8 mouse cellular contexts compared by ENCODE assay signal in the genomic region with DNA sequence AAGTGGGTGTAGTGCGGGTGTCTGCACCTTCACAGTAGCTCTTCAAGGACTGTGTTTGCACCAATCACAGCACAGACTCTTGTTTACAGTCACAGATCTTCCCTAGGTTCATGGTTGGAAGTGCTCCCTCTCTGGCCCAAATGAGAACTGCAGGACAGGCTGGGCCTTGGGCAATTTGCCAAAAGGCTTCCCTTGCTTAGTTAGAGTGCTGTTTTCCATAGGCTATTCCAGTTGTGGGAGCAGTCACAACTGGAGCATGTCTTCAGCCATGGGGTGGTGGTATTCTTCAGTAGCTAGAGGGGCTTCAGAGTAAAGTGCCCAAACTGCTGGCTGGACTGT. TPM values are rescaled to one million over a fixed set of nuclear protein-coding genes. Genes with fewer than 3 reads are reported as not detected.
DNase-seq lines count a peak whose midpoint lies in the region; ATAC-seq and TF ChIP-seq lines count a peak whose summit lies in the region.

No protein-coding gene starts in this region.

- H3K4me2 ChIP-seq in hindbrain, embryonic 16.5 days (ENCODE audit: low read length), result no peak overlapping the region

- H3K27ac ChIP-seq in hindbrain, embryonic 16.5 days (ENCODE audit: low read depth, low read length), result no peak overlapping the region

- no peaks in the 10 kb centered on the region for H3K9me3 ChIP-seq in hindbrain, embryonic 16.5 days (ENCODE audit: control insufficient read depth, low read length)

- H3K4me3 ChIP-seq in hindbrain, embryonic 16.5 days (ENCODE audit: low read length), result no peak overlapping the region

- H3K36me3 ChIP-seq in hindbrain, embryonic 16.5 days (ENCODE audit: control insufficient read depth, insufficient read depth, low read length), result no peaks in the 10 kb centered on the region

- in situ Hi-C loops in Patski (cut with MboI; ENCODE audit: low pct_unique_long_range_greater_than_20kb), result no loop called here

- CTCF ChIA-PET in Patski (lab: Charles Lee), result interaction anchor here (1.0 to 2.0 kb wide), 3 partner anchors 23 to 31 kb away, joined by 3 to 5 read pairs (median 5); a partner anchor contains a TSS

- H3K9ac ChIP-seq in hindbrain, embryonic 16.5 days (ENCODE audit: low read depth, low read length), result no peak overlapping the region

- TF ChIP-seq CTCF in Patski (IDR thresholded peaks at IDR 0.05), result peak; percentile 74

- DNase-seq in Patski (ENCODE audit: low read depth, low spot score), result no peak
- DNase-seq in cerebellum, postnatal 10 days, result peak; percentile 84 to 89
- DNase-seq in frontal cortex, postnatal 25 days (ENCODE audit: low spot score in 2 of 2), result peak; percentile 54 to 58
- DNase-seq in left cerebral cortex, adult 11 months (ENCODE audit: low spot score), result peak; percentile 60
- peak; percentile 85 for DNase-seq in lung, postnatal 36 days
- DNase-seq in right cerebral cortex, adult 18-20 months, result peak; percentile 44
- peak; percentile 13 for DNase-seq in urinary bladder, postnatal 10 days (ENCODE audit: low spot score)

- no peak for ATAC-seq in Patski
- peak; percentile 90 for ATAC-seq in hindbrain, embryonic 16.5 days

- H3K4me1 ChIP-seq in hindbrain, embryonic 16.5 days (ENCODE audit: control insufficient read depth, insufficient read depth, low read depth, low read length), result no peaks in the 10 kb centered on the region

- 20% methylated on average over 1 of the region's 1 CpGs for WGBS in hindbrain, embryonic 16.5 days

- H3K27me3 ChIP-seq in Patski, result peaks cover 36% of the 10 kb centered on the region
- H3K27me3 ChIP-seq in hindbrain, embryonic 16.5 days (replicated peaks; ENCODE audit: control insufficient read depth, insufficient read depth, low read length), result no peaks in the 10 kb centered on the region

- POLR2A ChIA-PET in Patski (lab: Charles Lee), result no interaction called here

RNA-seq across cellular contexts. Expression of a gene that starts 15.0 kb away (rescaled TPM):
- polyA plus RNA-seq in Patski (2021), result not detected
- 0.10 and 0.24 TPM in 2 replicates for polyA plus RNA-seq in hindbrain, embryonic 16.5 days (2015; fragmentation: Nextera tagmentation; extraction: Ambion mirVana)

RNA-seq across cellular contexts. Expression of a gene that starts 26.6 kb away (rescaled TPM):
- polyA plus RNA-seq in Patski (2021), result not detected
- 0.73 and 0.79 TPM in 2 replicates for polyA plus RNA-seq in hindbrain, embryonic 16.5 days (2015; fragmentation: Nextera tagmentation; extraction: Ambion mirVana)

RNA-seq across cellular contexts. Expression of a gene that starts 28.1 kb away (rescaled TPM):
- polyA plus RNA-seq in Patski (2021), result not detected
- 2.5 and 3.2 TPM in 2 replicates for polyA plus RNA-seq in hindbrain, embryonic 16.5 days (2015; fragmentation: Nextera tagmentation; extraction: Ambion mirVana)

RNA-seq across cellular contexts. Expression of a gene that starts 38.0 kb away (rescaled TPM):
- not detected for polyA plus RNA-seq in Patski (2021)
- polyA plus RNA-seq in hindbrain, embryonic 16.5 days (2015; fragmentation: Nextera tagmentation; extraction: Ambion mirVana), result 0.39 and 0.98 TPM in 2 replicates
